Mouse (Mus musculus) C2C12 (cell line): Measurements from ENCODE around the gene Cyp24a1.

Experiments used
- CTCF ChIP-seq: IDR thresholded peaks from one replicate; pipeline ENCODE4 v1.5.1; 2011; ENCODE audit not compliant: control insufficient read depth, insufficient read depth, insufficient read length
- MYOD1 ChIP-seq: IDR thresholded peaks from one replicate; pipeline ENCODE4 v1.6.1; 2011; ENCODE audit warnings: low read depth; ENCODE audit not compliant: control insufficient read depth, insufficient read length

DNA sequence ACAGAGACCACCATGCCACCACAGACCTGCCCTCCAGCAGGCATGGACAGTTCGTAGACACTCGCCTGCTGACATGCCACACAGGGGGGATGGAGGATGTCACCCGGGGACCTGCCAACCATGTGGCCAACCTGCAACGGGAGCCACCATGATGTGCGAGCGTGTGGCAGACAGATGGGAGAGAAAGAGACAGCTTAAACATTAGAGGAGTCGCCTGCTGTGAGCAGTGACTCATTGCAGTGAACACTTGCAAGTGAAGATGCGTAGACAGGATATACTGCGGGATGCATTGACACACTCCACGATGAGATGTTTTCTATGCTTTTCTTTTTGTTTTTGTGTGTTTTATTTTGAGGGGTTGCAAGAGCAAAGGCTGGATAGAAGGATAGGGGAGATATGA, 49.3 kb downstream of the Cyp24a1 start:
- TF ChIP-seq MYOD1 (no peak), CTCF (no peak)
